Mouse (Mus musculus) lung, postnatal 4 days (tissue): ENCODE data around the gene Lsm3.
A peak's percentile ranks its signal among the peaks of the same experiment; 100 is the strongest.

ENCODE experiments used
- DNase-seq, 2 experiments: peaks; one replicate each; pipeline ENCODE4 v3.0.0; 2021

Gene Lsm3

GRCm38 (mm10) chr6:91510211-91510610, 5.5 kb upstream of the Lsm3 start:
- peak in 1 of 2 experiments; percentile 19 for DNase-seq

- no peak for DNase-seq
Measured at GRCm38 (mm10) chr6:91514135-91514534, 1.6 kb upstream of the Lsm3 start.

DNA sequence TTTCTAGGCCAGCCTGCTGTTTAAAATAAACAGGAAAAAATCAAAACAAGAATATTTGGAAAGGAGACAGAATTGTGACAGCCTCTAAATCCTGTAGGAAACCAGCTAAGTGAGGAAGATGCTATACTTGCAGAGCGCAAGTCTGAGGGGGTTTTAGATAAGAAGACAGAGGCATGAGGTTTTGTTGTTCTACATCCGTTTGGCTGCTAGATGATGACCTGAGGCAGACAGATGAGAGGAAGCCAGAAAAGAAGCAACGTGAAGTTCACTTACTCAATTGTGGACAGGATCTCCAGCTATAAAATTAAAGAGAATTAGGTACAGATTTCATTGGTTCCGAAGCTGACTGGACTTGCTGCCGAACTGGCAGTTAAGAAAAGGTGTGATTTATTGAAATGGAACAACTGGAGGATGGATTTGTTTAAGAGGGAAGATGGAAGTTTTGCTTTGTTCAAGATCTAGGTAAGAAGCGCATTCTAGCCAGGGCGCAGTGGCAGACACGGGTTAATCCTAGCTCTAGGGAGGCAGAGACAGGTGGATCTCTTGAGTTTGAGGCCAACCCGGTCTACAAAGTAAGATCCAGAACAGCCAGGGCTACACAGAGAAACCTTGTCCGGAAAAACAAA, 878 bp upstream of the Lsm3 start:
- no peak for DNase-seq

DNA sequence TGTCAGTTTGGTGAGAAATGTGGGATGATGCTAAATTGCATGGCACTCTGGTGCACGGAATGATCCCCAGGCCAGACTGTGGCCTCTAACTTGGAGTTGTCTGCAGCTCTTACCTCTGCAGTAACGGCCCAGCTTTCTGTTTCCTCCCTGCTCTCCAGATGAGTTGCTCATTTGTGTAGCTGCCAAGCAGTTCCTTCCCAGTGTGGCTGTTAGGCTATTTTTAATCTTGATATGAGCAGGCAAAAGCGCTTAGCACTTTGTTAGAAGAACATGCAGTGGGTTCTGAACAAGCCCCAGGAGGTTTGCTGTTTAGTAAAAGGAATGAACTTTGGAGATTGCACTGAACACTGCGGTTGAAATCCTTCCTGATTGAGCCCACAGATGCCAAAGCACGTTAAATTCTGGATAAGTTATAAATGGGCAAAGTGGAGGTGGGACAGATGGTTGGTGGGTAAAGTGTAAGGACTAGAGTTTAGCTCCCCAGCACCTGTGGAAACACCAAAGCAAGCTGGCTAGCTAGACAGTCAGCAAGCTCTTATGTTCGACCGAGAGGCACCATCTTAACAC, 2.8 kb downstream of the Lsm3 start:
- DNase-seq = no peak

DNA sequence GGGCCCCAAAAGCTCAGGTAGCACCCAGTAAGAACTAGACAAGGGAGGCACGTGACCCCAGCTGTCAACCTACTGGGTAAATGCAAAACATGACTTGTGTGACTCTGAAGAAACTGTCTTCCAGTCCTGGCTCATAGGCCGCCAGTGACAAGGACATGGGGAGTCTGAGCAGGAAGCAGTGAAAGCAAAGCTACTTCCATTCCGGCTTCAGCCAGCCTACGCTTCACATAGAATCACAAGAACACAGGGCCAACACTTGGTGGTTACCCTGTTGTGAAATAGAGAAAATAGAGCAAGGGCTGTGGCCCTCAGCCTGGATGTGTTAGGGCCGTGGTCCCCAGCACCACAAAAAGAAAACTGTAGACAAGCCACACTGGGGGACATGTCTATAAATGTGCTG, 7.1 kb downstream of the Lsm3 start:
- no peak for DNase-seq

GRCm38 (mm10) chr6:91525544-91525943, 9.8 kb downstream of the Lsm3 start:
- DNase-seq = no peak

GRCm38 (mm10) chr6:91527227-91527860, 11.6 kb downstream of the Lsm3 start:
- no peak for DNase-seq

DNA sequence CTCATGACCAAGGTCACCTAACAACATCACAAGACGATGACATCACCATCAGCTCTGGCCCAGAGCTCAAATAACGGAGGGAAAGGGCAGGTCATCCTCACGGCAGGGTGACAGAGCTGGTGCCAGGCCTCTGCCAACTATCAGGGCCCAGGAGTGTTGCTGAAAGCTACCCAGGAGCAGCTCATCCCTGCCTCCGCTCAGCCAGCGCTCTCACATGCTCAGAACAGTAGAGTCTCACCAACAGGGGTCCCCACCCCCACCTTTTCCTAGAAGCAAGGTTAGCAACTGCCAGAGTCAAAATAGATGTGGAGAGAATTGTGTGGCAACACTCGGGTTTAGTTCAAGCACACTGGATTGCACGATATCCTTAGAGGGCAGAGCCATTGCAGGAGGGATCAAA, 12.5 kb downstream of the Lsm3 start:
- DNase-seq = no peak

DNA sequence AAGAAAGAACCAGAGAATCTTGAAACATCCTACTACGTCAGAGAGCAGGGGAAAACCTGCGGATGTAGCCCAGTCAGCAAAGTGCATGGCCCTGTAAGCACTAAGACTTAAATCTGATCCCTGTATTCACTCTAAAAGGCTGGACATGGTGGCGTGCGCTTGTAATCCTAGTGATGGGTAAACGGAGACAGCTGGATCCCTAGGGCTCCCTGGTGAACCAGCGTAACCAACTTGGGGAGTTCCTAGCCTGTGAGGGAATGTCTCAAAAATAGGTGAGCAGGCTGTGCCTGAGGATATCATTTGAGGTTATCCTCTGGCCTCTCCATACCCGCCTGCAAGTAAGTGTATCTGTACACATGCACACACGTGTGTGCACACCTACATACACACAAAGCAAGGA, 14.9 kb downstream of the Lsm3 start:
- DNase-seq = no peak

DNA sequence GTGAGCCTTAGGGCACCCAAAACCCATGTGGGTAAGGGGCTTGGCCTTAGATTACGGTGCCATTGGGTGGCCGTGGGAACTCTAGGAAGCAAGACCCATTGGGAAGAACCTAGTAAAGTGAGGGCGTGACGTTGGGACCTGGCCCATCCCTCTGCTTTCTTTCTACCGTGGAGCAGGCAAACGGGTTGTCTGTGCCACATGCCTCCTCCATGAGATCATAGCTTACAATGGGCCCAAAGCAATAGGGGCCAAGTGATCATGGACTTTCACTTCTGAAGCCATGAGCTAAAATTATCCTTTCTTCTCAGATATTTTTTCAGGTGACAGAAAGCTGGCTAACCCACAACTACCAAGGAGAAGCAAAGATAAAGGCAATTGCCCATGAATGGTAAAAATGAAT, 15.5 kb downstream of the Lsm3 start:
- no peak for DNase-seq

- DNase-seq = no peak
Measured at GRCm38 (mm10) chr6:91532661-91533060, 16.9 kb downstream of the Lsm3 start.

- DNase-seq = no peak
Measured at GRCm38 (mm10) chr6:91533359-91533758, 17.6 kb downstream of the Lsm3 start.

DNA sequence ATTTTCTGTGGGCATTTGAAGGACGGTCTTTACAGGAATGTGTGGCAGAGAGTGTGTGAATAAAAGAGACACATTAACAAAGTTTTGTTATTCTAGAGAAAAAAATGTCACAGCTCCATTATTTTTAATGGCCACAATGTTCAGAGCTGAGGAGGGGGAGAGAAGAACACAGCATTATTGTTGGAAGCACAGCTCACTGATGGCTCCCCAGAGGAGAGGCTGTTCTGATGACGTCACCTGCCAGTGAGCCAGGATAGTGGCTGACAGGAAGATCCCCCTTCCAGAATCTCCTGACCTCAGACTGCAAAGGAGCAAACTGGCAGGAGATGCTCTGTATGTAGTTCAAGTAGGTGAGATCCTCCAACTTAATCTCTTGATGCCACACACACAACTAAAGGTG, 18.0 kb downstream of the Lsm3 start:
- DNase-seq = no peak

DNA sequence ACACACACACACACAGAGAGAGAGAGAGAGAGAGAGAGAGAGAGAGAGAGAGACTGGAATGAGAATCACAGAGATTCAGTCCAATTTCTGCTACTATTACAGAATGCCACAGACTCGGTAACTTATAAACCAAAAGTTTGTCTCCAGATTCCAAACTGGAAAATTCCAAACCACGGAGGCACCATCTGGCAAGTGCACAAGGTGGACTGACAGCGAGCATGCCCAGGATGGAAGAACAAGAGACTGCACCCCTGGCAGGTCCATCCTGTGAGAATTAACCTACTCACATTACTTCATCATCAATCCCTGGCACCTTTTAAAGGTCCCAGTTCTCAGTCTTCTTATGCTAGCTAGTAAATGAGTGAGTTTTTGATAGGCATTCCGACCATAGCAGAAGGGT, 18.5 kb downstream of the Lsm3 start:
- DNase-seq = no peak

GRCm38 (mm10) chr6:91535231-91535630, 19.5 kb downstream of the Lsm3 start:
- no peak for DNase-seq

DNA sequence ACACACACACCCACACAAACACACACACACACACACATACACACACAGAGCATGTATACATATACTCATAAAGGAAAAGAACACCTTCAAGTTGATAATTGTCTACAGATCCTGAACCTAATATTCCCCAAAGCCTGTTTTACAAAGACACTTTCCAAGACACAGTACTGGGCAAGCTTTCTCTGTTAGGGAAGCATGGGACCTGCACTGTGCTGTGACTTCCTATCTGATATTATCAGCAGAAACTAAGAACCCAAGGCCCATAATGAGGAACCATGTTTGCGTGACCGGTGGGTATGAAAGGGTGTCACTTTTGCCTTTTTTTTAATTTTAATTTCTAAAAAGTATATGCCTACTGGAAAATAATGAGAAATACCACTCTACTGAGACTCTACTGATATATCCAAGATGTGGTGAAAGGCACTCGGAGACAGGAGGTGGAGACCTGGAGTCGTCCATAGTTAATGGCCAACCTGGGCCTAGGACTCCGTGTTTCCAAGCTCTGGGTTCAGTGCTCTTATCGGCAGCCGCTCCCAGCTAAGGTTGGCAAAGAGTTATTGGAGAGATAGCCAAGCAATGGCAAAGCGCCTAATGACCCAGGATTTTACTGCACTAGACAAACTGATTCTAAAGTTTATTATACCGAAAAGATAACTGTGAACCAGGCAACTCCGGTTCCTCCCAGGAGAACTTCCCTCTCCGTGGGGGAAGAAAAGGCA, 20.5 kb downstream of the Lsm3 start:
- no peak for DNase-seq

GRCm38 (mm10) chr6:91541276-91541675, 25.5 kb downstream of the Lsm3 start:
- no peak for DNase-seq

DNA sequence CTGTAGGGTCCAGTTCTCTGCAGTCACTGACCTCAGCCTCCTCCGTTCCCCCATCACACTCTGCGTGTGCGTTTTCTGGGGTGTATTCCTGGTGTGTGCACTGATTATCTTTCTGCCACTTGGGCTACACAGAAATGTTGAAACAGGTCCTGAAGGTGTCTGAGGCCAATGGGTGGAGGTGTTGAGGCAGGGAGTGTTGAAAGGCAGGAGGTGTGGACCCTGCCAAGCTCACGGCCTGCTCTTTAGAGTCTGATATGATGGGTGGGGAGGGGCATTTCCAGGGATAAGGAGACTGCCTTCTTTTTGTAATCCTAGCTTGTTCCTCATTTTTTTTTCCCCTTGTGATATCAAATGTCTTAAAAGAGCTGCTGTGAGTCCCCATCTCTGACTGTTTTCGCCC, 27.3 kb downstream of the Lsm3 start:
- DNase-seq = no peak

- DNase-seq = peak; percentile 23 to 68
Measured at GRCm38 (mm10) chr6:91546241-91546884, 30.6 kb downstream of the Lsm3 start.

DNA sequence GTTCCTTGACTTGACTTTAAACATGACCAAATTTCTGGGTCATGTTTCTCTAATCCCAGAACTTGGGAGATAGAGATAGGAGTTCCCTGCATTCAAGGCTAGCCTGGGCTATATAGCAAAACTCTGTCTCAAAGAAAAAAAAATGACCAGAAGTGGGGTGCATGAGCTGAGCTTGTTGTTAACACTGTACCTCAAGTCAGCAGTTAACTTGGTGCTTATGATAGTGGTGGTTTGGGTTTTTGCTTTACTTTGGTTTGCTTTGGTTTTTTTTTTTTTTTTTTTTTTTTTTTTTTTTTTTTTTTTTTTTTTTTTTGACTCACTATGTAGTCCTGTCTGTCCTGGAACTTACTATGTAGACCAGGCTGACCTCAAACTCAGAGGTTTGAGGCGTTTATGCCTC, 31.6 kb downstream of the Lsm3 start:
- no peak for DNase-seq

DNA sequence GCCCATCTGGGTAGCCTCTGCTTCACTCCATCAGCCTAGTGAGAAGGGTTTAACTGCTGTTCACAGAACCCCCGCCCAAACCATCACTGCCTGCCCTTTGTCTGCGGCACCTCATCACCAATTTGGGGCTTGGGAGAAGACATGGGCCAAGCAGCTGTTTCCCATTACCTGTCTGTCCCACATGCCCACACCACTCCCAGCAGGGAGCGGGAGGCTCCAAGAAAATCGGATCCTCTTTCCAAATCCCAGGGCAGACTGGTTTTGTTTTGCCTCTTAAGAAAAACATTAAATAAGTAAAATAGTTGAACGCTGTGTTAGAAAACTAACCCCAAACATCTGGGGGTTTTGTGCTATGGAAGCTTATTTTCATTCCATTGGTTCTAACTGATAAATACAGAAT, 33.9 kb downstream of the Lsm3 start:
- peak; percentile 75 to 92 for DNase-seq

DNA sequence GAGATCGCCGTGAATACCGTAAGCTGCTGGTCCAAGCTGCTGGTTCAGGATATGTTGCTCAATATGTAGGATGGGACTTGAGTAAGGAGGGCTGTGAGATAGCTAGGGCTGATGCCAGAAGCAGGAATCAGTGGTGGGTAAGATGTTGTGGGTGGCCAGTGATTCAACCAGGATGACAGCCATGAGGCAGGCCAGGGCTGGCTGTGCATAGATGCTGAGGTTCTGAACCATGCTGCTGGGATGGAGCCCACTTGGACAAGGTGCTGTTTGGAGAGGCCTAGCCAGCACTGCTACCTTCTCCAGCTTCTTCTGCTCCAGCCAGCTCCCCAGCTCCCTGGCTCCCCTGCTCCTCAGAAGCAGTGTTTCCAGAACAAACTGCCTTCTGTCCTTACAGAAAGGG, 35.9 kb downstream of the Lsm3 start:
- no peak for DNase-seq

DNA sequence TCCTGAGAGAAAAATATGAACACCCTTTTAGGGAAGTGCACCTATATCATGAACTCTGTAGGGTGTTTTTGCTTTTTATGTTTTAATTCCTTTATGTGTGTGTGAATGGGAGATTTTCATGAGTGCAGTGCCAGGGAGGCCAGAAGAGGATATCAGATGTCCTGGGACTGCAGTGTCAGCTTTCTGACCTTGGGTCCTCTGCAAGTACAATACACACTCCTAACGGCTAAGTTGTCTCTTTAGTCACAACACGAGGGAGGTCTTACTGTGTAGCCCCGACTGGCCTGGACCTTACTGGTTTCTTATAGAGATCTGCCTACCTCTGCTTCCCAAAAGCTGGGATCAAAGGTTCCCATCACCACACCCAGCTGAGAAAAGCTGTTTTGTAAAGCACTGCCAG, 37.0 kb downstream of the Lsm3 start:
- no peak for DNase-seq

- peak in 1 of 2 experiments; percentile 60 for DNase-seq
Measured at GRCm38 (mm10) chr6:91558565-91558964, 42.8 kb downstream of the Lsm3 start.
